Mouse (Mus musculus) CD4-positive, CD25-positive, alpha-beta regulatory T cell, adult 4 months (primary cell): Measurements from ENCODE around the gene Aif1. TPM values are rescaled to one million over a fixed set of nuclear protein-coding genes. Genes with fewer than 3 reads are reported as not detected.
A peak's percentile ranks its signal among the peaks of the same experiment; 100 is the strongest.

Source experiments
- ATAC-seq: one replicate; pipeline ENCODE4 v1.8.0; 2017
- polyA plus RNA-seq, 2 experiments: library from polyadenylated mRNA; unstranded; fragments of 100-300 nt; shearing (Covaris generic); gene quantifications; one replicate each; pipeline ENCODE4 v1.2.1; 2017

The Aif1 gene
- polyA plus RNA-seq = 1 to 10 TPM; 1.8 to 3.7 TPM

GRCm38 (mm10) chr17:35175968-35176367 is at the start of gene Aif1:
TSS of gene Aif1 (minus strand) at chr17:35176068.
- no peak for ATAC-seq

- no peak for ATAC-seq
Observed at GRCm38 (mm10) chr17:35225456-35225855, 49.6 kb upstream of the Aif1 start.

- no peak for ATAC-seq
Observed at GRCm38 (mm10) chr17:35224641-35225040, 48.8 kb upstream of the Aif1 start.

GRCm38 (mm10) chr17:35222299-35222698 is 46.4 kb upstream of the Aif1 start:
- peak; percentile 9 for ATAC-seq

- no peak for ATAC-seq
Observed at GRCm38 (mm10) chr17:35220156-35220952, 44.5 kb upstream of the Aif1 start, which contains the start of gene Gm16181. TSS of gene Gm16181 (plus strand) at chr17:35220834.

- ATAC-seq = peak; percentile 80
Observed at GRCm38 (mm10) chr17:35219601-35220041, 43.8 kb upstream of the Aif1 start.

- peak; percentile 64 for ATAC-seq
Observed at GRCm38 (mm10) chr17:35218516-35219193, 42.8 kb upstream of the Aif1 start.

GRCm38 (mm10) chr17:35213071-35213470 is 37.2 kb upstream of the Aif1 start:
- ATAC-seq = no peak

- ATAC-seq = peak; percentile 8
Observed at GRCm38 (mm10) chr17:35210593-35210992, 34.7 kb upstream of the Aif1 start.

- peak; percentile 92 for ATAC-seq
Observed at GRCm38 (mm10) chr17:35209785-35210535, 34.1 kb upstream of the Aif1 start.

GRCm38 (mm10) chr17:35205380-35205769 is 29.5 kb upstream of the Aif1 start:
- ATAC-seq = no peak

- ATAC-seq = peak; percentile 66
Observed at GRCm38 (mm10) chr17:35204494-35205379, 28.9 kb upstream of the Aif1 start, which contains the start of gene Lta. TSS of gene Lta (minus strand) at chr17:35205351.

- ATAC-seq = no peak
Observed at GRCm38 (mm10) chr17:35202442-35202841, 26.6 kb upstream of the Aif1 start.

- peak; percentile 23 for ATAC-seq
Observed at GRCm38 (mm10) chr17:35201787-35202186, 25.9 kb upstream of the Aif1 start, which contains the start of gene Tnf. TSS of gene Tnf (minus strand) at chr17:35202007.

- ATAC-seq = no peak
Observed at GRCm38 (mm10) chr17:35201128-35201527, 25.3 kb upstream of the Aif1 start.

- ATAC-seq = peak; percentile 77
Observed at GRCm38 (mm10) chr17:35200398-35200797, 24.5 kb upstream of the Aif1 start.

- ATAC-seq = no peak
Observed at GRCm38 (mm10) chr17:35198946-35199345, 23.1 kb upstream of the Aif1 start.

- ATAC-seq = no peak
Observed at GRCm38 (mm10) chr17:35198029-35198428, 22.2 kb upstream of the Aif1 start.

GRCm38 (mm10) chr17:35197126-35197525 is 21.3 kb upstream of the Aif1 start:
- ATAC-seq = no peak

GRCm38 (mm10) chr17:35196321-35196641 is 20.4 kb upstream of the Aif1 start:
- ATAC-seq = no peak

GRCm38 (mm10) chr17:35195631-35196320 is 19.9 kb upstream of the Aif1 start:
- ATAC-seq = peak; percentile 44
